Mouse (Mus musculus): ENCODE measurements around the gene Parvb.

DNA sequence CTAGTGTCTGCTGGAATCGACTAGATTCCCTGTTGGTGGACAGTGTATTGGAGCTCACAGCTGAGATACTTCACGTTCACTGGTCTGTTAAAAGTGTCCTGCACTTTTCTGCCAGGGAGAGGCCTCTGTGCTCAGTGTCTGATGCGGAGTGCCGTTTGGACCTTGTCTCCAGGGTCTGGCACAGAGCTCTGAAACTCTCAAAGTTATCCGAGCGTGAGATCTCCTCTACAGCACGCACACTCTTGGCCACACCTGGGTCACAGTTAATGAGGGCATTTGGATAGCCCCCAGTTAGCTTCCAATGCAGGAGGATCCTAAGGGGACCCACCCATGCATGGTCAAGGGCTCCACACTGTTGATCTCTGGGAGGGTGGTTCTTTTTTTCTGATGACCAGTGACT, 46.2 kb downstream of the Parvb start:
- TF ChIP-seq CTCF (IDR thresholded peaks at IDR 0.05; ENCODE audit: low read depth) (no peak), EP300 (IDR thresholded peaks at IDR 0.05; ENCODE audit: low read depth) (no peak)

All from heart, postnatal 0 days (tissue).